Mouse (Mus musculus) T-helper 17 cell (primary cell): ENCODE measurements around the gene Nat14.
"Not testable (repeated sequence)": the region's sequence is repeated elsewhere in the genome, so short reads cannot be mapped to it uniquely, and the experiment has no call there.

Experiments used
- in situ Hi-C, 2 experiments: fragments of 300-600 bp; cut with MboI, MseI; formaldehyde crosslinking; loops; 1 replicate in 1 of 2; 2 replicates in 1 of 2; pipeline ENCODE4 v1.15.1; 2025; ENCODE audit warnings: high pct_unique_total_duplicates in 2 of 2

Gene Nat14

DNA sequence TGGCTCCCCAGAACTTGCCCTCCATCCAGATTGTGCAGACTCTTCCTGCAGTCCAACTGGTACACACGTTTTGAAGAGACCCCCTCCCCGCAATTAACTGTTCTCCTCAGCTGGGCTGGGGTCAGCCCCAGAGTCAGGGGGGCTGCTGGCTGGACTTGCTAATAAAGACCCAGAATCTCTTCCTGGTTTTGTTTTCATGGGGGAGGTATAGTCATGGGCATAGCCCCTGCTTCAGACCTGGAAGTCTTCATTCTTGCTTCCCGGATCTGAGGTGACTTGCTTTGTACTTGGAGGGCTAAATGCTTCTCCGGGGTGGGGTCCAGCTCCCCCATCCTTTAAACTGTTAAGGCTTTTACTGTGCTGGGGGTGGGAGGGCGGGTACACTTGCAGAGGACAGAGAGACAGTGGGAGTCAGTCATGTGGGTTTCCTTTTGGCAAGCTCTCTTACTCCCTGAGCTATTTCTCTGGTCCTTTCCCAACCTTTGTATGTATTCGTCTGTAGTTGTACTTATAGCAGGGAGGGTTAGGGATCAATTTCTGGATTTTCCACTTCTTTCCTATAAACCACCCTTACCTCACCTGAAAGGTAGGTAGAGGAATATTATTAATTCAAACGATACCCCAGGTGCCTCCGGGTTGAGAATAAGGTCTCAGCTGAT is at the start of gene Nat14:
Gene Nat14 (plus strand): TSS at position 205 of the 659 bp plus-strand sequence.
- in situ Hi-C loops, result no loop called here

- in situ Hi-C loops, result no loop called here
Observed at GRCm38 (mm10) chr7:4876753-4877221, 45.0 kb upstream of the Nat14 start, which contains the start of gene Isoc2a. TSS of gene Isoc2a (plus strand) at chr7:4877153.

GRCm38 (mm10) chr7:4877226-4877625 is 44.6 kb upstream of the Nat14 start:
- in situ Hi-C loops, result no loop called here

DNA sequence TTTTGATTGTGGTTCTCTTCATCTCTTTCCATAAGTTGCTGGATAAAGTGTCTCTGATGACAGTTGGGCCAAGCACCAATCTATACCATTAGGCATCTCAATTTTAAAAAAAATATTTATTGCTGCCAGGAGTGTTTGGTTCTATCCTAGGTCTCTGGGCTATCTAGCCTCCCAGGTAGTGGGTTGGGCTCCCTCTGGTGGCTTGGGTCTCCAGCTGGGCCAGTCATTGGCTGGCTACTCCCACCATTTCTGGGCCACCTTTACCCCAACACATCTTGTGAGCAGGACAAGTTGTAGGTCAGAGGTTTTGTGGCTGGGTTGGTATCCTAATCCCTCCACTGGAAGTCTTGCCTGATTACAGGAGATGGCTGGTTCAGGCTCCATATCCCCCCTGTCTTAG is 43.6 kb upstream of the Nat14 start:
- in situ Hi-C loops, result no loop called here

DNA sequence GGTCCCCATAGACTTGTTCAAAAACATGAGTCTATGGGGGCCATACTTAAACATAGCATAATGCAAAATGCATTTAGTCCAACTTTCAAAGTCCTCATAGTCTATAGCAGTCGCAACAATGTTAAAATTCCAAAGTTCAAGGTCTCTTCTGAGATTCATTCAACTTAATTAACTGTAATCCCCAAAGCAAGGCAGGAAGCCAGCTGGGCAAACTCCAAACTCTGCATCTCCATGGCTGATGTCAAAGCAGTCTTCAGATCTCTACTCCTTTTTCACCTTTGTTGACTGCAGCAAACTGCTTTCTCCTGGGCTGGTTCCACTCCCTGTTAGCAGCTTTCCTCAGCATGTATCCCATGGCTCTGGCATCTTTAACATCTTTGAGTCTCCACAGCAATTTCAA is 42.8 kb upstream of the Nat14 start:
- in situ Hi-C loops, result not testable (repeated sequence)

DNA sequence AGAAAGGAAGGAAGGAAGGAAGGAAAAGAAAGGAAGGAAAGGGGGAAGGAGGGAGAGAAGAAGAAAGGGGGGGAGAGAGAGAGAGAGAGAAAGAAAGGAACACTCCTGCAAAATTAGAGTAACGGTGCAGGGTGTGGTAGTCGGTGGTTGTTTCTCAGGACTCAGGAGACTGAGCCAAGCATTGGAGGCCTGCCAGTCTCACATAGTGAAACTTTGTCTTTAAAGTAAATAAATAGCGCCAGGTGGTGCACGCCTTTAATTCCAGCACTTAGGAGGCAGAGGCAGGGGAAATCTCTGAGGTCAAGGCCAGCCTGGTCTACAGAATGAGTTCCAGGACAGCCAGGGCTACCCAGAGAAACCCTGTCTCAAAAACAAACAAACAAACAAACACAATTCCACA is 35.1 kb upstream of the Nat14 start:
- in situ Hi-C loops, result no loop called here

DNA sequence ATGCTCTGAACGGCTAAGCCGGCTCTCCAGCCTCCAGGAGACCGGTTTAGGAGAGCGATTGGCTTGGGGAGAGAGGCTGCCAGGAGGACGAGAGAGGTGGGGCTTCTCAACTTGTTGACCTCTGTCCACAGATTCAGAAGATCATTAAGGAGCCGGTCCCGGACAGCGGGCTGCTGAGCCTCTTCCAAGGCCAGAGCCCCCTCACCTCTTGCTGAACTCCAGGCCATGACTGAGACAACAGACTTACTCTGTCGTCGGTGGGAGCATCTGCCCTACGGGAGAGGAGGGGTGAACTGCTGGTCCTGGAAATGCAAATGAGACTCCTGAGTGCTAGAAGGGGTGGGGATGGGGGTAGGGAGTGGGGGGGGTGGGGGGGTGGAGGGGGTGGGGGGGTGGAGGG is 26.6 kb upstream of the Nat14 start:
- in situ Hi-C loops, result loop anchor here in 1 of 2 experiments (5.0 kb wide), 1 partner anchor 183 kb away; no protein-coding TSS in a partner anchor

DNA sequence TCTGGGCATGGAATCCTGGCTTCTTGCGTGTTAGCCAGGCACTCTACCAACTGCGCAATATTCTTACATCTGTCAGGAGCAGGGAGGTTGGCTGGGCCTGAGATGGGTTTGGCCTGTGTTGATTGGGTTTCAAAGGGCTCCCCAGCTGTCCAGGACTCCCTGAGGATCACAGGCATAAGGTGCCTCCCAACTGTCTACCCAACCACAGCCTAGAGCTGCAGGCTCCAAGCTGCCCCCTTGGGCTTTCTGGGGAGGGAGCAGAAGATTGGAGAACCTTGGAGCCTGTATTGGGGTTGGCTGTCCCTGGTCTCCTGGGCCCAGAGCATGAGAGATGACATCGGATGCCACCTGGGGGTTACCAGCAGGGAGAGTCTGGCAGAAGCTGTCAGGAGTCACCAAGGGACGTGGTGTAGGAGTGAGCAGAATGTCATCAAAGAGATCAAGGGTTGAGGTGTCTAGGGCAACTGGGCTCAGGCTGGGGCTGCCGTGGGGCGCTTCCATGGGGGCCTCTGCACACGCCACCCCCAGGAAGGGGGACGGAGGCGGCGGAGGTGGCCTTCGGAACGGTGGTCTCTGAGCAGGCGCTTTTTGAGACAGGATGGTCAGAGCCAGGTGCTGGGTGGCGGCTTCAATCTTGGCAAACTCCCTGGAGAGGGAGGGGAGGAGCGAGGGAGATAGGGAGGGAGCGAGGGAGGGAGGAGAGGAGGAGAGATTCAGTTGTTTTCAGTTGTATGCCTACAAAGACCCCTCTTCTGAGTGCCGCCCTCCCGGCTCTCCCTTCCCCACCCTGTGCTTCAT is 22.8 kb upstream of the Nat14 start:
- in situ Hi-C loops, result loop anchor here in 1 of 2 experiments (5.0 kb wide), 1 partner anchor 187 kb away; no protein-coding TSS in a partner anchor

- in situ Hi-C loops, result loop anchor here in 1 of 2 experiments (5.0 kb wide), 1 partner anchor 188 kb away; no protein-coding TSS in a partner anchor
Observed at GRCm38 (mm10) chr7:4899649-4900522, 21.9 kb upstream of the Nat14 start.

DNA sequence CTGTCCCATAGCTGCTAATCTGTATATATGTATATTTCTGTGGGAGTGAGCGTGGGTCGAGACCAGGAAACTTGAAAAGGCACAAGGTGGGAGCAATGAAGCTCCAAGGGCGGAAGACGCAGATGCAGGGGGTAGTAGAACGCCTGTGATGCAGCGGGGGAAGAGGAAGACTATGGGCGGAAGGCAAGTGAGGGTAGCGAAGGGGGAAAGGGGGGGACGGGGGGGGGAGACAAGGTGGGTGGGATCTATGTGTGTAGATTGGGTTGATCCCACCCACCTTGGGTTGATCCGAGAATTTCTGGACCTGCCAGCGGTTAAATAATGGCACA is 21.3 kb upstream of the Nat14 start:
- in situ Hi-C loops, result no loop called here

GRCm38 (mm10) chr7:4901171-4901570 is 20.7 kb upstream of the Nat14 start:
- in situ Hi-C loops, result no loop called here

GRCm38 (mm10) chr7:4902404-4902803 is 19.4 kb upstream of the Nat14 start:
- in situ Hi-C loops, result no loop called here

DNA sequence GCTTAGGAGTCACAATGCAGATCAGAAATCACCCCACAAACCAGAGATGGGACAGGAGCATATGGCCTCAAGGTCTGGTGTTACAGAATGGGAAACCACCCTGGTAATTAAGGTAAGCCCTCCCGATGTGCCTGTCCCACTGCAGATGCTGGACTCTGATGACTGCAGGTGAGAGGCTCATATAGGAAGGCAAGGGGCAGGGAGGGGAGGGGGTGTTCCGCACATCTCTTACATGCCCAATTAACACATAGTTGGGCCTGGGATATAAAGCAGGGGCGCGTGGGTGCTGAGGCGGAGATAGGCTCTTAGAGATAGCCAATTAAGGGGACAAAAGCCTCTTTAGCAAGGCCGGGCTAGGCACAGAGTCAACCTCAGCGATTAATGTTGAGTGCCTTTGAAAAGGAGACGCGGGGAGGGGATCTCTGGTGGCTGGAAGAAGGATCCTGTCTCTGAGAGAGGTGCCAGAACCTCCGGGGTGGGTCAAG is 15.3 kb upstream of the Nat14 start, which contains the start of gene Gm36210:
Gene Gm36210 (minus strand): TSS at position 51 of the 485 bp plus-strand sequence.
- in situ Hi-C loops, result no loop called here

DNA sequence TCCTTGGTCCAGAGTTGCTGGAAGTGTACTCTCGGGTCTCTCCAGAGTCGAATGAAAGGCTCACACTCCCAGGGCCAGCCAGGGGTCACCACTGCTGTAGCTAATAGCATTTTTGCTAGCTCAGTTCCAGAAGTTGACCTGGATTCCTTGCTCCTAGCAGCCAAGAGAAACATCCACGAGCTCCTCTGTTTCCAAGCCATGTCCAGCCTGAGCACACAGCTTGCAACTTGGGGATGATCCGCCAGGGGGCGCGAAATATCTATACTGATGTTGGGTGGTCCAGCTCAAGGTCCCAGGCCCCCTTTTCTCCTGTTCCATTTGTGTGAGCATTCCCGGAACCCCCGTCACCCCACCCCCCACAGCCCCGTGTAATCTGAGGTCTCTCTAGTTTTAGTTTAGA is 10.3 kb upstream of the Nat14 start:
- in situ Hi-C loops, result no loop called here

GRCm38 (mm10) chr7:4912248-4912647 is 9.6 kb upstream of the Nat14 start:
- in situ Hi-C loops, result no loop called here

- in situ Hi-C loops, result loop anchor here in 1 of 2 experiments (5.0 kb wide), 1 partner anchor 102 kb away; the partner anchor contains the start of gene Gm44973
Observed at GRCm38 (mm10) chr7:4915007-4915665, 6.7 kb upstream of the Nat14 start, which contains the start of gene Zfp628. TSS of gene Zfp628 (plus strand) at chr7:4915217.

GRCm38 (mm10) chr7:4915669-4916416 is 6.0 kb upstream of the Nat14 start:
- in situ Hi-C loops, result loop anchor here in 1 of 2 experiments (5.0 kb wide), 1 partner anchor 101 kb away; the partner anchor contains the start of gene Gm44973

DNA sequence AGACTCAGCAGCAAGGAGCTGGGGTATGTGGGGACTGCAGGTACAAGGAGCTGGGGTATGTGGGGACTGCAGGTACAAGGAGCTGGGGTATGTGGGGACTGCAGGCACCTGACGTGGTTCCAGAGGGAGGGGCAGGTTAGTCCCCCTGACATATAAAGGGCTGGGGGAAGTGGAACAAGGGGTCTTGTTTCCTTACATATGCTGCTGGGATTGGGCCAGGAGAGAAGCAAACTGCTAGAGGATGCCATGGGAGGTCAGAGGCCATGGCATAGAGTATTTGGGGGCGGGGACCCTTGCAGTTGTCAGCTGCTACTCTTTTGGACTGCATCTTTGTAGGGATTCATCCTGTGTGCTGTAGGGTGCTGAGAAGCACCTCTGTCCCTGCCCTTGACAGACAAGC is 4.3 kb upstream of the Nat14 start:
- in situ Hi-C loops, result loop anchor here in 1 of 2 experiments (5.0 kb wide), 1 partner anchor 100 kb away; the partner anchor contains the start of gene Gm44973

- in situ Hi-C loops, result loop anchor here in 1 of 2 experiments (5.0 kb wide), 1 partner anchor 99 kb away; the partner anchor contains the start of gene Gm44973
Observed at GRCm38 (mm10) chr7:4918681-4919080, 3.1 kb upstream of the Nat14 start.

- in situ Hi-C loops, result loop anchor here in 1 of 2 experiments (5.0 kb wide), 1 partner anchor 98 kb away; the partner anchor contains the start of gene Gm44973
Observed at GRCm38 (mm10) chr7:4919096-4919495, 2.7 kb upstream of the Nat14 start.
